Mouse (Mus musculus) hindbrain, embryonic 16.5 days (tissue): ENCODE results near the gene Htra1. TPM values are rescaled to one million over a fixed set of nuclear protein-coding genes. Genes with fewer than 3 reads are reported as not detected.
A peak's percentile ranks its signal among the peaks of the same experiment; 100 is the strongest.

Experiments used
- ATAC-seq: fragments of 200-750 bp; cut with Nextera tagmentation; 2 replicates; pipeline ENCODE4 v1.8.0; 2017; ENCODE audit warnings: moderate TSS enrichment, moderate library complexity
- H3K27ac ChIP-seq: fragments of 300-500 bp; sonication (generic); 2 replicates; pipeline ENCODE4 v1.5.1; 2014; ENCODE audit warnings: low read depth, mild to moderate bottlenecking, control low read depth, low read length, moderate library complexity
- H3K27me3 ChIP-seq: fragments of 300-500 bp; sonication (generic); replicated peaks from 2 replicates; pipeline ENCODE4 v1.6.1; 2014; ENCODE audit warnings: low read length; ENCODE audit not compliant: control insufficient read depth, insufficient read depth
- H3K36me3 ChIP-seq: fragments of 300-500 bp; sonication (generic); 2 replicates; pipeline ENCODE4 v1.6.1; 2014; ENCODE audit warnings: mild to moderate bottlenecking, low read length, moderate library complexity, mixed read lengths; ENCODE audit not compliant: control insufficient read depth, insufficient read depth
- H3K4me1 ChIP-seq: fragments of 300-500 bp; sonication (generic); 2 replicates; pipeline ENCODE4 v1.6.1; 2014; ENCODE audit warnings: low read depth, low read length; ENCODE audit not compliant: control insufficient read depth, insufficient read depth
- H3K4me2 ChIP-seq: fragments of 300-500 bp; sonication (generic); 2 replicates; pipeline ENCODE4 v1.6.1; 2014; ENCODE audit warnings: mild to moderate bottlenecking, low read length, control low read depth, moderate library complexity
- H3K4me3 ChIP-seq: fragments of 300-500 bp; sonication (generic); 2 replicates; pipeline ENCODE4 v1.5.1; 2014; ENCODE audit warnings: mild to moderate bottlenecking, low read length, control low read depth, moderate library complexity
- H3K9ac ChIP-seq: fragments of 300-500 bp; sonication (generic); 2 replicates; pipeline ENCODE4 v1.6.1; 2014; ENCODE audit warnings: low read depth, mild to moderate bottlenecking, control low read depth, low read length, moderate library complexity
- H3K9me3 ChIP-seq: fragments of 300-500 bp; sonication (generic); 2 replicates; pipeline ENCODE4 v1.6.1; 2014; ENCODE audit warnings: mild to moderate bottlenecking, low read length, moderate library complexity; ENCODE audit not compliant: control insufficient read depth
- WGBS: fragments of 180-500 bp; shearing (Covaris S2); extraction: QIAGEN DNeasy Blood & Tissue Kit; methylation state at CpG from one replicate; pipeline ENCODE4 v1.1.7; 2014; 5-methylcytosine and 5-hydroxymethylcytosine counted together
- polyA plus RNA-seq: library from polyadenylated mRNA; unstranded; fragments of >200 nt; fragmentation: Nextera tagmentation; extraction: Ambion mirVana; gene quantifications from 2 replicates; pipeline ENCODE4 v1.2.1, GENCODE M21; 2015

Htra1 gene
- 23.1 and 25.9 TPM in 2 replicates for polyA plus RNA-seq

GRCm38 (mm10) chr7:130935793-130936471, at the start of gene Htra1:
TSS of gene Htra1 (plus strand) at chr7:130936111.
- peak; percentile 87 for ATAC-seq
- H3K9ac ChIP-seq: peak within 1 kb of the TSS; percentile 54
- under 1% methylated on average over 70 of the region's 70 CpGs for WGBS
- H3K9me3 ChIP-seq: no peaks in the 10 kb centered on the region
- H3K36me3 ChIP-seq: no peaks in the 10 kb centered on the region
- peak within 1 kb of the TSS; percentile 50 for H3K4me3 ChIP-seq
- 0 out of 2 replicates have a peak within 1 kb of the TSS, but pooled peaks have one; percentile 29 for H3K27ac ChIP-seq
- H3K4me2 ChIP-seq: peak within 1 kb of the TSS; percentile 78
- peaks cover 19% of the 10 kb centered on the region for H3K4me1 ChIP-seq
- H3K27me3 ChIP-seq: peaks cover 47% of the 10 kb centered on the region

- 89% methylated on average over 3 of the region's 3 CpGs for WGBS
- Histone ChIP-seq H3K4me2 (no peak overlapping the region), H3K36me3 (no peaks in the 10 kb centered on the region; the same call in 1 of the 2 replicates), H3K27me3 (no peaks in the 10 kb centered on the region), H3K4me3 (no peak overlapping the region), H3K4me1 (peaks cover 3% of the 10 kb centered on the region; the same call in 1 of the 2 replicates), H3K9ac (no peak overlapping the region), H3K9me3 (no peaks in the 10 kb centered on the region), H3K27ac (no peak overlapping the region)
- no peak for ATAC-seq
These were observed 49.7 kb upstream of the Htra1 start for GRCm38 (mm10) chr7:130886246-130886645.

- H3K36me3 ChIP-seq: peaks cover 4% of the 10 kb centered on the region; the same call in 1 of the 2 replicates
- 24% methylated on average over 3 of the region's 3 CpGs for WGBS
These were observed 48.0 kb upstream of the Htra1 start for GRCm38 (mm10) chr7:130887946-130888345.

GRCm38 (mm10) chr7:130890871-130891270, 45.0 kb upstream of the Htra1 start:
- WGBS: 58% methylated on average over 2 of the region's 2 CpGs
- no peak for ATAC-seq

More at GRCm38 (mm10) chr7:130887946-130888345, 48.0 kb upstream of the Htra1 start:
- Histone ChIP-seq H3K27ac (no peak overlapping the region), H3K9me3 (no peaks in the 10 kb centered on the region), H3K27me3 (no peaks in the 10 kb centered on the region), H3K4me3 (no peak overlapping the region), H3K4me2 (no peak overlapping the region), H3K9ac (no peak overlapping the region), H3K4me1 (peaks cover 3% of the 10 kb centered on the region; the same call in 1 of the 2 replicates)
- ATAC-seq: no peak

GRCm38 (mm10) chr7:130892973-130893372, 42.9 kb upstream of the Htra1 start:
- Histone ChIP-seq H3K27me3 (no peaks in the 10 kb centered on the region), H3K4me3 (no peak overlapping the region), H3K27ac (no peak overlapping the region), H3K36me3 (peaks cover 10% of the 10 kb centered on the region; the same call in 1 of the 2 replicates), H3K4me1 (peaks cover 2% of the 10 kb centered on the region; the same call in 1 of the 2 replicates), H3K9ac (no peak overlapping the region), H3K9me3 (no peaks in the 10 kb centered on the region), H3K4me2 (no peak overlapping the region)
- WGBS: 91% methylated on average over 6 of the region's 6 CpGs
- no peak for ATAC-seq

More at GRCm38 (mm10) chr7:130890871-130891270, 45.0 kb upstream of the Htra1 start:
- peaks cover 6% of the 10 kb centered on the region; the same call in 1 of the 2 replicates for H3K36me3 ChIP-seq
- no peak overlapping the region for H3K27ac ChIP-seq
- peaks cover 3% of the 10 kb centered on the region; the same call in 1 of the 2 replicates for H3K4me1 ChIP-seq
- H3K4me2 ChIP-seq: no peak overlapping the region
- H3K9me3 ChIP-seq: no peaks in the 10 kb centered on the region
- H3K27me3 ChIP-seq: no peaks in the 10 kb centered on the region
- no peak overlapping the region for H3K4me3 ChIP-seq
- H3K9ac ChIP-seq: no peak overlapping the region

- Histone ChIP-seq H3K36me3 (peaks cover 13% of the 10 kb centered on the region), H3K27me3 (no peaks in the 10 kb centered on the region), H3K9ac (no peak overlapping the region), H3K4me2 (no peak overlapping the region), H3K27ac (no peak overlapping the region), H3K4me3 (no peak overlapping the region), H3K9me3 (no peaks in the 10 kb centered on the region), H3K4me1 (no peaks in the 10 kb centered on the region)
- ATAC-seq: no peak
- WGBS: 81% methylated on average over 9 of the region's 9 CpGs
These were observed 40.8 kb upstream of the Htra1 start for GRCm38 (mm10) chr7:130894931-130895617.

- no peak for ATAC-seq
- Histone ChIP-seq H3K4me3 (no peak overlapping the region), H3K9ac (no peak overlapping the region), H3K4me2 (no peak overlapping the region), H3K27ac (no peak overlapping the region), H3K36me3 (peaks cover 15% of the 10 kb centered on the region), H3K9me3 (no peaks in the 10 kb centered on the region), H3K27me3 (no peaks in the 10 kb centered on the region), H3K4me1 (no peaks in the 10 kb centered on the region)
- 83% methylated on average over 2 of the region's 2 CpGs for WGBS
These were observed 40.3 kb upstream of the Htra1 start for GRCm38 (mm10) chr7:130895618-130895945.

GRCm38 (mm10) chr7:130896064-130896463, 39.8 kb upstream of the Htra1 start:
- H3K4me2 ChIP-seq: no peak overlapping the region
- WGBS: 78% methylated on average over 3 of the region's 3 CpGs
- no peak overlapping the region for H3K9ac ChIP-seq
- H3K27ac ChIP-seq: no peak overlapping the region
- H3K4me1 ChIP-seq: no peaks in the 10 kb centered on the region
- H3K36me3 ChIP-seq: peaks cover 15% of the 10 kb centered on the region
- no peak for ATAC-seq
- H3K4me3 ChIP-seq: no peak overlapping the region
- no peaks in the 10 kb centered on the region for H3K9me3 ChIP-seq
- no peaks in the 10 kb centered on the region for H3K27me3 ChIP-seq

GRCm38 (mm10) chr7:130897201-130897600, 38.7 kb upstream of the Htra1 start:
- H3K36me3 ChIP-seq: peaks cover 15% of the 10 kb centered on the region
- no peak overlapping the region for H3K4me2 ChIP-seq
- H3K4me3 ChIP-seq: no peak overlapping the region
- no peak overlapping the region for H3K27ac ChIP-seq
- no peak overlapping the region for H3K9ac ChIP-seq
- H3K4me1 ChIP-seq: no peaks in the 10 kb centered on the region
- H3K27me3 ChIP-seq: no peaks in the 10 kb centered on the region
- no peak for ATAC-seq
- H3K9me3 ChIP-seq: no peaks in the 10 kb centered on the region
- 97% methylated on average over 10 of the region's 10 CpGs for WGBS
